11 mouse cellular contexts compared by ENCODE assay signal in genomic region chr4:136748842-136749392, GRCm38 (mm10).
DNase-seq lines count a peak whose midpoint lies in the region; ATAC-seq and TF ChIP-seq lines count a peak whose summit lies in the region.
"Had no signal": no experiment of that assay in that cellular context is flagged by ENCODE, and none has a peak within 500 bp of the region (broad histone marks: within the 10 kb centered on the region; RNA-seq: fewer than 3 reads in every experiment).

No protein-coding gene starts in this region.

- ATAC-seq in liver, embryonic 11.5 days (replicated peaks; ENCODE audit: low FRiP score) = no peak
- peak; percentile 45 for ATAC-seq in heart, postnatal 0 days (ENCODE audit: insufficient read depth, low read depth)
- no peak for ATAC-seq in midbrain, embryonic 13.5 days

- H3K9ac ChIP-seq in liver, adult 2 months (ENCODE audit: low read depth, low read length) = no peak overlapping the region
- H3K9ac ChIP-seq in liver, embryonic 11.5 days (ENCODE audit: low read depth, low read length) = no peak overlapping the region
- H3K9ac ChIP-seq in heart, postnatal 0 days (replicated peaks; ENCODE audit: low read depth, low read length) = no peak overlapping the region
- peak overlapping the region; percentile 10; the same call in 1 of the 2 replicates for H3K9ac ChIP-seq in midbrain, embryonic 13.5 days (replicated peaks)
- H3K9ac ChIP-seq: kidney, embryonic 15.5 days; liver, embryonic 13.5 days had no signal

- no peak for TF ChIP-seq EP300 in heart, postnatal 0 days (IDR thresholded peaks at IDR 0.05; ENCODE audit: low read depth)

- H3K9me3 ChIP-seq in liver, embryonic 11.5 days (ENCODE audit: control insufficient read depth, low read length) = no peaks in the 10 kb centered on the region
- H3K9me3 ChIP-seq in heart, postnatal 0 days (replicated peaks; ENCODE audit: control insufficient read depth, low read length) = no peaks in the 10 kb centered on the region
- H3K9me3 ChIP-seq in midbrain, embryonic 13.5 days = no peaks in the 10 kb centered on the region
- H3K9me3 ChIP-seq: kidney, embryonic 15.5 days; liver, embryonic 13.5 days had no signal

- 69% methylated on average over 7 of the region's 7 CpGs for WGBS in liver, adult 2 months
- WGBS in liver, embryonic 11.5 days = 43% methylated on average over 7 of the region's 7 CpGs
- WGBS in heart, postnatal 0 days = 33% methylated on average over 7 of the region's 7 CpGs
- 41% methylated on average over 7 of the region's 7 CpGs for WGBS in midbrain, embryonic 13.5 days

- H3K27ac ChIP-seq in liver, adult 2 months (replicated peaks; ENCODE audit: insufficient read depth, low read depth, low read length) = peak overlapping the region; percentile 19; the same call in 1 of the 2 replicates
- no peak overlapping the region for H3K27ac ChIP-seq in liver, embryonic 11.5 days (ENCODE audit: low read depth, low read length)
- H3K27ac ChIP-seq in heart, postnatal 0 days (ENCODE audit: low read depth) = no peak overlapping the region
- H3K27ac ChIP-seq in midbrain, embryonic 13.5 days = peak overlapping the region; percentile 100
- H3K27ac ChIP-seq: kidney, embryonic 15.5 days; liver, embryonic 13.5 days had no signal

- intact Hi-C loops in gastrocnemius, postnatal 14 days (cut with DNase I; ENCODE audit: low total_unique reads) = no loop called here

- H3K79me2 ChIP-seq in liver, adult 2 months (ENCODE audit: control insufficient read depth, insufficient read depth, low read length) = no peaks in the 10 kb centered on the region

- H3K27me3 ChIP-seq in liver, adult 2 months (ENCODE audit: control insufficient read depth, insufficient read depth, low read length) = peaks cover 4% of the 10 kb centered on the region; the same call in 1 of the 2 replicates
- H3K27me3 ChIP-seq in liver, embryonic 11.5 days (replicated peaks; ENCODE audit: control insufficient read depth, insufficient read depth, low read length) = peaks cover 6% of the 10 kb centered on the region
- H3K27me3 ChIP-seq in heart, postnatal 0 days (ENCODE audit: control insufficient read depth, insufficient read depth, low read length) = peaks cover 38% of the 10 kb centered on the region
- H3K27me3 ChIP-seq in midbrain, embryonic 13.5 days = no peaks in the 10 kb centered on the region

- no peaks in the 10 kb centered on the region for H3K4me1 ChIP-seq in liver, adult 2 months (ENCODE audit: control insufficient read depth, insufficient read depth, low read length)
- peaks cover 2% of the 10 kb centered on the region; the same call in 1 of the 2 replicates for H3K4me1 ChIP-seq in liver, embryonic 11.5 days (replicated peaks; ENCODE audit: control insufficient read depth, insufficient read depth, low read length)
- H3K4me1 ChIP-seq in heart, postnatal 0 days (ENCODE audit: control insufficient read depth, insufficient read depth) = 0 out of 2 replicates have a peak, but pooled peaks cover 4% of the 10 kb centered on the region
- H3K4me1 ChIP-seq in midbrain, embryonic 13.5 days (replicated peaks) = peaks cover 94% of the 10 kb centered on the region

- no peak for TF ChIP-seq CTCF in liver, adult 2 months (IDR thresholded peaks at IDR 0.05; ENCODE audit: low read depth, low read length)
- no peak for TF ChIP-seq CTCF in heart, postnatal 0 days (IDR thresholded peaks at IDR 0.05; ENCODE audit: low read depth)

- no peak overlapping the region for H3K4me2 ChIP-seq in liver, embryonic 11.5 days
- no peak overlapping the region for H3K4me2 ChIP-seq in heart, postnatal 0 days (ENCODE audit: low read depth, low read length)
- no peak overlapping the region for H3K4me2 ChIP-seq in midbrain, embryonic 13.5 days (replicated peaks)
- H3K4me2 ChIP-seq: kidney, embryonic 15.5 days; liver, embryonic 13.5 days had no signal

- DNase-seq in liver, adult 2 months (ENCODE audit: extremely low read depth, low read depth, low spot score) = peak; percentile 20
- no peak for DNase-seq in liver, embryonic 11.5 days (ENCODE audit: low spot score)
- DNase-seq in ZHBTc4 (ENCODE audit: low read depth, low spot score) = peak; percentile 71
- DNase-seq in heart, postnatal 0 days (ENCODE audit: low spot score) = no peak
- DNase-seq in gastrocnemius, postnatal 14 days = no peak
- no peak for DNase-seq in gastrocnemius, adult 8-10 months (ENCODE audit: low spot score in 2 of 2)
- DNase-seq in natural killer cell, adult 2 months (ENCODE audit: low spot score in 2 of 2) = no peak
- DNase-seq: liver, embryonic 13.5 days; thymus, postnatal 25 days had no signal

- H3K36me3 ChIP-seq in liver, adult 2 months (ENCODE audit: control insufficient read depth, insufficient read depth, low read length) = no peaks in the 10 kb centered on the region
- H3K36me3 ChIP-seq in liver, embryonic 11.5 days (ENCODE audit: control insufficient read depth, insufficient read depth, low read length) = no peaks in the 10 kb centered on the region
- no peaks in the 10 kb centered on the region for H3K36me3 ChIP-seq in heart, postnatal 0 days (replicated peaks; ENCODE audit: control insufficient read depth, insufficient read depth, low read length)
- no peaks in the 10 kb centered on the region for H3K36me3 ChIP-seq in midbrain, embryonic 13.5 days
- H3K36me3 ChIP-seq: kidney, embryonic 15.5 days; liver, embryonic 13.5 days had no signal

- no peak overlapping the region for H3K4me3 ChIP-seq in liver, adult 2 months (ENCODE audit: insufficient read depth, low read depth, low read length)
- H3K4me3 ChIP-seq in liver, embryonic 11.5 days (ENCODE audit: low read depth, low read length) = no peak overlapping the region
- no peak overlapping the region for H3K4me3 ChIP-seq in heart, postnatal 0 days (ENCODE audit: low read depth, low read length)
- H3K4me3 ChIP-seq in midbrain, embryonic 13.5 days (replicated peaks) = no peak overlapping the region
- H3K4me3 ChIP-seq: kidney, embryonic 15.5 days; liver, embryonic 13.5 days had no signal

- TF ChIP-seq POLR2A in liver, adult 2 months (IDR thresholded peaks at IDR 0.05; ENCODE audit: extremely low read depth, insufficient read depth, low read length) = no peak

Comparison
In these comparisons a context has a peak if more than half of its experiments do, and no peak if none do; other contexts are left out.
1. DNase-seq: peak in liver, adult 2 months (single experiment) and ZHBTc4 (single experiment); none in liver, embryonic 11.5 days (single experiment), heart, postnatal 0 days (single experiment), gastrocnemius, postnatal 14 days (single experiment), gastrocnemius, adult 8-10 months (0 of 2) and natural killer cell, adult 2 months (0 of 2).
2. H3K27ac ChIP-seq: peak in liver, adult 2 months (single experiment) and midbrain, embryonic 13.5 days (single experiment); none in liver, embryonic 11.5 days (single experiment) and heart, postnatal 0 days (single experiment).